Mouse (Mus musculus): ENCODE measurements around the gene Zfp882. TPM values are rescaled to one million over a fixed set of nuclear protein-coding genes. Genes with fewer than 3 reads are reported as not detected.

Zfp882 gene
- total and polyA plus RNA-seq, 3 experiments: 12.4 to 16.1 TPM; not detected in 1

DNA sequence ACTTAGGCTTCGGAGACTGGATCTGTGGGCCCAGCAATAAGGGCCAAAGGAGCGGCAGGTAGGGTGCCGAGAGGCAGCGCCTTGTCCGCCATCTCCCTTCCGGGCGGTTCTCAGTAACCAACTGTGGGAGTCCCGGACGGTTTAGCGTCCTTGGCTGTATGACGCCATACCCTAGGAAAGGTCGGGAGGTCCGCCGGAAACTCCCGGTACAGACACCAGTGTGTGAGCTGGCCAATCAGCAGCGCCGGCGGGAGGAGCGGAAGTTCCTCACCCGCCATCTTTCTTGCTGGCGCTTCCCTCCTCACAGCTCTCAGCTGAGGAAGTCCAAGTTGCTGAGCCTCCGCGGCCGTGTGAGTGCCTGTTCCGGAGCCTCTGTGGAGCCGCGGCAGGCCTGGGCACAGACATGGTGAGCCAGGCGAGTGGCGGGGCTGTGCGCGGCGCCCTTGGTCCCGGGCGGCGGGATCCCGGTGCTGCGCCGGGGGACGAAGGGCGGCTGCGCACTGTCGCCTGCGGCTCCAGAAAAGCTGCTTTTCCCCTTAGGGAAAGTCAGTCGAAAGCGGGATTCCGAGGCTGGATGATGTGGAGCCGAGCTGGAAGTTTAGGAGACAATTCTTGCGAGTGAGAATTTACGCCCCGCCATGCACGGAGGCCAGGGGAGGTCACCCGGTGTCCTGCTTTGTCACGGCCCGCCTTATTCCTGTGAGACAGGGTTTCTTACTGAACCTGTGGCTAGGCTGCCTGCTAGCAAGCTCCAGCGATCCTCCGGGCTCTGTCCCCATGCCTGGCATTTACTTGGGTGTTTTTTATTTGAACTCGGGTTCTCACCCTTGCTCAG, 14.4 kb downstream of the Zfp882 start (continued):
- TF ChIP-seq ETS1 (IDR thresholded peaks at IDR 0.05; ENCODE audit: low read depth, low read length): peak; percentile 64
- TF ChIP-seq CHD1 (IDR thresholded peaks at IDR 0.05; ENCODE audit: low read depth, low read length): no peak
- TF ChIP-seq NRF1 (IDR thresholded peaks at IDR 0.05; ENCODE audit: insufficient read depth, low read depth, low read length, poor library complexity, severe bottlenecking): peak; percentile 60
- TF ChIP-seq ELF1 (IDR thresholded peaks at IDR 0.05; ENCODE audit: low read depth, low read length): peak; percentile 70; the same call in 1 of the 2 replicates
- no peak for TF ChIP-seq MEF2A (IDR thresholded peaks at IDR 0.05; ENCODE audit: extremely low read depth, insufficient replicate concordance, low read depth, low read length, poor library complexity, severe bottlenecking)
- TF ChIP-seq ZKSCAN1 (IDR thresholded peaks at IDR 0.05; ENCODE audit: low read depth, low read length): no peak
- TF ChIP-seq ZMIZ1 (IDR thresholded peaks at IDR 0.05; ENCODE audit: low read depth, low read length): peak; percentile 85
- peak; percentile 47; the same call in 1 of the 2 replicates for TF ChIP-seq TCF12 (IDR thresholded peaks at IDR 0.05; ENCODE audit: low read depth, low read length)
- no peak for TF ChIP-seq UBTF (IDR thresholded peaks at IDR 0.05; ENCODE audit: borderline replicate concordance, insufficient read depth, low read depth, low read length)
- no peak for TF ChIP-seq RCOR1 (IDR thresholded peaks at IDR 0.05; ENCODE audit: low read depth, low read length)
- TF ChIP-seq HCFC1 (IDR thresholded peaks at IDR 0.05; ENCODE audit: low read depth, low read length): peak; percentile 90
- TF ChIP-seq USF1 (IDR thresholded peaks at IDR 0.05; ENCODE audit: low read depth, low read length): no peak
- TF ChIP-seq USF2 (IDR thresholded peaks at IDR 0.05; ENCODE audit: borderline replicate concordance in 1 of 2, insufficient read depth in 1 of 2, low read depth in 1 of 2, low read length in 2 of 2): no peak
- TF ChIP-seq MAX (IDR thresholded peaks at IDR 0.05; ENCODE audit: low read length): no peak
- peak; percentile 68 for TF ChIP-seq SIN3A (IDR thresholded peaks at IDR 0.05; ENCODE audit: low read length)
- peak; percentile 71 to 84 for TF ChIP-seq POLR2A (IDR thresholded peaks at IDR 0.05; ENCODE audit: control insufficient read depth in 1 of 2, insufficient read depth in 1 of 2, low read depth in 1 of 2, low read length in 2 of 2, poor library complexity in 1 of 2)
- TF ChIP-seq POLR2AphosphoS5 (IDR thresholded peaks at IDR 0.05; ENCODE audit: borderline replicate concordance, low read depth, low read length): no peak
- no peak for TF ChIP-seq EP300 (IDR thresholded peaks at IDR 0.05; ENCODE audit: low read depth in 1 of 2, low read length in 2 of 2)
- no peak for TF ChIP-seq MAZ (IDR thresholded peaks at IDR 0.05; ENCODE audit: low read depth, low read length)

DNA sequence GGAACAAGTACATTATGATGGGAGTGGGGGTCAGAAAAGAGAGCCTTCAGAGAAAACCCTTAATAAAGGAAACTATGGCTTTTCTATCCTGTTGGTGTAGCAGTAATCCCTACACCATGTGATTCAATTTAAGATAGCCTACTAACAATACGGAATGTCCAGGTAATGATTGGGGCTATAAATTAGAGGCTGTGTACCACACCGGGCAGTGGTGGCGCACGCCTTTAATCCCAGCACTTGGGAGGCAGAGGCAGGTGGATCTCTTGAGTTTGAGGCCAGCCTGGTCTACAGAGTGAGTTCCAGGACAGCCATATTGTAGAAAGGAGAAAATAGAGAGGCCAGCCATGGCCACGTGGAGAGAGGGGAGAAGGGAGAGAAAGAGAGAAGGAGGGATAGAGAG, 17.4 kb downstream of the Zfp882 start:
- no peak overlapping the region for H3K9ac ChIP-seq (ENCODE audit: control insufficient read depth, low read depth, low read length, poor library complexity, severe bottlenecking)
- TF ChIP-seq POLR2AphosphoS2 (IDR thresholded peaks at IDR 0.05; ENCODE audit: low read length) (0 out of 2 replicates have a peak, but pooled peaks have one; percentile 25), UBTF (IDR thresholded peaks at IDR 0.05; ENCODE audit: borderline replicate concordance, insufficient read depth, low read depth, low read length) (no peak)
- peaks cover 15 to 38% of the 10 kb centered on the region in 2 experiments for H3K36me3 ChIP-seq (ENCODE audit: control insufficient read depth in 1 of 2, insufficient read depth in 2 of 2, low read length in 2 of 2)
- peaks cover 7 to 21% of the 10 kb centered on the region in 2 experiments for H3K4me1 ChIP-seq (ENCODE audit: control insufficient read depth in 1 of 2, insufficient read depth in 2 of 2, low read length in 2 of 2)
- no peaks in the 10 kb centered on the region for H3K27me3 ChIP-seq (ENCODE audit: control insufficient read depth in 1 of 2, insufficient read depth in 2 of 2, low read length in 2 of 2)
- no peaks in the 10 kb centered on the region for H3K9me3 ChIP-seq (replicated peaks; ENCODE audit: insufficient read depth, low read length)
- peaks cover 19% of the 10 kb centered on the region for H3K79me2 ChIP-seq (ENCODE audit: control insufficient read depth, insufficient read depth, low read length, poor library complexity)
- H3K4me3 ChIP-seq (ENCODE audit: control insufficient read depth in 1 of 2, insufficient read depth in 1 of 2, low read depth in 2 of 2, low read length in 2 of 2): no peak overlapping the region
- no peak overlapping the region; the same call in 1 of the 2 replicates for H3K27ac ChIP-seq (ENCODE audit: control insufficient read depth, low read depth, low read length)
- DNase-seq (ENCODE audit: low read depth, low spot score): no peak

Data from MEL (cell line).